Mouse (Mus musculus) ovary, postnatal 36 days (tissue): ENCODE data around the gene Cyp4f13.

Experiments
- DNase-seq: peaks from one replicate; pipeline ENCODE4 v3.0.0; 2022; ENCODE audit warnings: low spot score, mixed read lengths

The Cyp4f13 gene

GRCm38 (mm10) chr17:32905239-32905638, 42.0 kb downstream of the Cyp4f13 start:
- peak; percentile 41 for DNase-seq

DNA sequence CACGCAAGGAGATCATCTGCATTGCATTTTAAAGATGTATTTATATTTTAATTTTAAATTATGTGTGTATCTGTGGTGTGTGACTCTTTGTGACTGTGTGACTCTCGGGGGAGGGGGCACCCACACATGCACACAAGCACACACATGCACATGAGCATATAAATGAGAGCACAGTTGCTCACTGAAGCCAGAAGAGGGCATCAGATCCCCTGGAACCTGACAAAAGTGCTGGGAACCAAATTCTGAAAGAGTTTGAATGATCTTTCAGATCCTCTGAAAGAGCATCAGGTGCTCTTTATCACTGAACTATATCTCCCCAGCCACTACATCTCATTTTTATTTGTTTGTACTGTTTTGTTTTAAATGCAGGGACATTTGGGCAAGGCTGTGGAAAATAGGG, 42.8 kb downstream of the Cyp4f13 start:
- DNase-seq, result no peak

- no peak for DNase-seq
Measured at GRCm38 (mm10) chr17:32901751-32902525, 45.3 kb downstream of the Cyp4f13 start.

DNA sequence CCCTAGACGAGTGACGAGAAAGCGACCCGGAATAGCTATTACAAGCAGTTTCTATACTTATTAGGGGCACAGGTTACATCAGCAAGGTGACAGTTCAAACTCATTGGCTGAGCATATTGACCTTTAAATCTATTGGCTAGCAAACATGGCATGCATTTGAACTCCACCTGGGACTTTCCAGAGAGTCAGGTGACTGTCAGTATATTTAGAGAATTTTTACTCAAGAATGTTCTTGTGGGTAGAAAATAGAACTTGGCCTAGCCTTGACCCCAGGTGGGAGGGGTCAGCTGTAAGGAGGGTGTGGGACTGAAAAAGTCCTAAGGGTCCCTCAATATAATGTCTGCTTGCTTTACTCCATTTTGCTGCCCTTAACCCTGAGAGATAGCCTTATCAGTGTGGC, 51.8 kb downstream of the Cyp4f13 start:
- DNase-seq, result no peak

DNA sequence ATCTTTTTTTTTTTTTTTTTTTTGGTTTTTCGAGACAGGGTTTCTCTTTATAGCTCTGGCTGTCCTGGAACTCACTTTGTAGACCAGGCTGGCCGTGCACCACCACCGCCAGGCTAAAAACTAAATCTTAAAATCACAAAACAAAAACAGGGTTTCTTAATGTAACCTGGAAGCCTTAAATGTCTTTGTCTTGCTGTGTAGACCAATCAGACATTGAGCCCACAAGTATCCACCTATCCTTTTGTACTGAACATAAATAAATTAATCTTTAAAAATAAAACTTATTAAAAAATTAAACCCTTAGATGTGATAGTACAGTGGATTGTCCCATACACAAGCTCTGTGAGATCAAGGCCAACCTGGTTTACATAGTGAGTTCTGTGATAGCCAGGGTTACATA, 53.3 kb downstream of the Cyp4f13 start:
- DNase-seq, result no peak

GRCm38 (mm10) chr17:32891239-32892180, 55.7 kb downstream of the Cyp4f13 start, which contains the start of gene Zfp870:
Gene Zfp870 (minus strand): TSS chr17:32891642.
- DNase-seq, result peak; percentile 74

DNA sequence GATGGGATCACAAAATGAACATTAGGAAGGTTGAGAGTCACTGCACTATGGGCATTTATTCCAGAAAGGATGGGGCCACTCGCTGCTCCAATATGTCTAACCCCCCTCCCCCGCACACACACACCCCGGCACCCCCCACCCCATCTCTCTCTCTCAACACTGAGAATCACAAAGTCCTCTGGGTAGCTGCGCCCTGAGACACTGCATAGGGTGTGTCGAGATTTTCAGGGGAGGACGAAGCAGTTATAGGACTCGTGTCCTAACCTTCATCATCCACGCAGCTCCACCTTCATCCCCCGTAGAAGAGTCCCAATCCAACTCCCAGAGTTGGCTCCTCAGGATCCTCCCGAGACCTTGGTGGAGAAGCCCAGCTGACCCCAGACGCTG, 56.4 kb downstream of the Cyp4f13 start:
- DNase-seq, result no peak

DNA sequence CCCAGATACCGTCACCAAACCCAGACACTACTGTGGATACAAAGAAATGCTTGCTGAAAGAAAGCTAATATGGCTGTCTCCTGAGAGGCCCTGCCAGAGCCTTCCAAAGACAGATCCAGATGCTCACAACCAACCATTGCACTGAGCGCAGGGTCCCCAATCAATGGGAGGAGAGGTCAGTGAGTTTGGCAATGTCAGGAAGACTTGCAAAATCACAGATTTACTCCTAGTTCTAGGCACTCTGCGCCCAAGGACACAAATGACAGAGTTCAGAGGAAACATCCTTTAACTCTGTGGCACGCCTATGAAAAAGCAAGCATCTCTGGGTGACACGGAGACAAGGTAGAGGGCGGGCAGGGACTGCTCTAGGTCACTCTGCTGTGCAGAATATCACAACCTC, 57.6 kb downstream of the Cyp4f13 start:
- no peak for DNase-seq

- DNase-seq, result no peak
Measured at GRCm38 (mm10) chr17:32880320-32881218, 66.6 kb downstream of the Cyp4f13 start.

- DNase-seq, result no peak
Measured at GRCm38 (mm10) chr17:32878773-32879172, 68.4 kb downstream of the Cyp4f13 start.

- no peak for DNase-seq
Measured at GRCm38 (mm10) chr17:32877471-32878171, 69.6 kb downstream of the Cyp4f13 start.
